Mouse (Mus musculus) stomach, embryonic 14.5 days (tissue): Measurements from ENCODE around the gene Zfp90. TPM values are rescaled to one million over a fixed set of nuclear protein-coding genes. Genes with fewer than 3 reads are reported as not detected.

ENCODE experiments used
- ATAC-seq: fragments of 200-750 bp; cut with Nextera tagmentation; 2 replicates; pipeline ENCODE4 v1.8.0; 2017; ENCODE audit warnings: low read depth, moderate TSS enrichment; ENCODE audit not compliant: insufficient number of reproducible peaks, insufficient read depth, low FRiP score
- H3K27ac ChIP-seq: fragments of 300-500 bp; sonication (generic); 2 replicates; pipeline ENCODE4 v1.5.1; 2014; ENCODE audit warnings: mild to moderate bottlenecking, low read length, moderate library complexity, mixed read lengths
- H3K27me3 ChIP-seq: fragments of 300-500 bp; sonication (generic); 2 replicates; pipeline ENCODE4 v1.6.1; 2014; ENCODE audit warnings: low read length, control low read depth, mixed read lengths; ENCODE audit not compliant: control insufficient read depth, insufficient read depth
- H3K36me3 ChIP-seq: fragments of 300-500 bp; sonication (generic); 2 replicates; pipeline ENCODE4 v1.6.1; 2014; ENCODE audit warnings: mild to moderate bottlenecking, control low read depth, low read length, moderate library complexity, mixed read lengths; ENCODE audit not compliant: control insufficient read depth, insufficient read depth
- H3K4me1 ChIP-seq: fragments of 300-500 bp; sonication (generic); 2 replicates; pipeline ENCODE4 v1.6.1; 2014; ENCODE audit warnings: low read length, control low read depth, mixed read lengths; ENCODE audit not compliant: control insufficient read depth, insufficient read depth
- H3K4me2 ChIP-seq: fragments of 300-500 bp; sonication (generic); replicated peaks from 2 replicates; pipeline ENCODE4 v1.6.1; 2014; ENCODE audit warnings: low read depth, low read length, control low read depth
- H3K4me3 ChIP-seq: fragments of 300-500 bp; sonication (generic); 2 replicates; pipeline ENCODE4 v1.5.1; 2014; ENCODE audit warnings: low read depth, low read length, control low read depth
- H3K9ac ChIP-seq: fragments of 300-500 bp; sonication (generic); replicated peaks from 2 replicates; pipeline ENCODE4 v1.6.1; 2014; ENCODE audit warnings: low read depth, mild to moderate bottlenecking, control low read depth, low read length, moderate library complexity, mixed read lengths
- H3K9me3 ChIP-seq: fragments of 300-500 bp; sonication (generic); 2 replicates; pipeline ENCODE4 v1.6.1; 2016; ENCODE audit warnings: low read depth, low read length, control low read depth; ENCODE audit not compliant: control insufficient read depth
- WGBS: fragments of 180-500 bp; shearing (Covaris S2); extraction: QIAGEN DNeasy Blood & Tissue Kit; methylation state at CpG from one replicate; pipeline ENCODE4 v1.1.7; 2014; 5-methylcytosine and 5-hydroxymethylcytosine counted together
- polyA plus RNA-seq: library from polyadenylated mRNA; unstranded; fragments of >200 nt; fragmentation: Nextera tagmentation; extraction: Ambion mirVana; gene quantifications from 2 replicates; pipeline ENCODE4 v1.2.1, GENCODE M21; 2014

The Zfp90 gene
- polyA plus RNA-seq, 1 experiment from 2014 or later = 23.8 TPM

DNA sequence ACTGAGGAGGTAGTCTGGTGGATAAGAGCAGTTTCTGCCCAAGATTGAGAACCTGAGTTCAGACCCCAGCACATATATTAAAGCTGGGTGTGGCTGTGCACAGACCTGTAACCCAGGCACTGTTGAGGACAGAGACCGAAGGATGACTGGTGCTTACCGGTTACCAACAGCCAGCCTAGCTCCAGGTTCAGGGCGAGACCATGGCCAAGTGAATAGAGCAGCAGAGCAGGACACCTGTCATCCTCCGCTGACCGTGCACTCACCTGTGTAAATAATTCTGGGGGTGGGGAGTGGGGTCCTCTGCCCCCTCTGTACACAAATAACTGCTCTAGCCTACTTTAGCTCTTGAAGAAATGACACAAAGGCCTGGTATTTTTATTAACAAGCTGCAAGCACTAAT lies 58.9 kb downstream of the Zfp90 start:
- Histone ChIP-seq H3K27ac (no peak overlapping the region), H3K27me3 (no peaks in the 10 kb centered on the region), H3K9me3 (no peaks in the 10 kb centered on the region), H3K36me3 (no peaks in the 10 kb centered on the region), H3K4me3 (no peak overlapping the region), H3K4me2 (no peak overlapping the region), H3K9ac (no peak overlapping the region), H3K4me1 (no peaks in the 10 kb centered on the region)
- 77% methylated on average over 5 of the region's 5 CpGs for WGBS
- ATAC-seq = no peak

Other genes with a start within 250 kb of the Zfp90 start
- gene Slc7a6, start 246.5 kb upstream of the Zfp90 start, polyA plus RNA-seq = 60.4 and 65.6 TPM in 2 replicates
- gene Slc7a6os, start 204.4 kb upstream of the Zfp90 start, polyA plus RNA-seq = 35.4 and 36.6 TPM in 2 replicates
- 46.2 and 47.2 TPM in 2 replicates for gene Prmt7, start 204.4 kb upstream of the Zfp90 start, polyA plus RNA-seq
- 9.7 and 10.7 TPM in 2 replicates for gene Smpd3, start 77.3 kb upstream of the Zfp90 start, polyA plus RNA-seq
- not detected in 2 replicates for gene 6030452D12Rik, start 85.2 kb downstream of the Zfp90 start, polyA plus RNA-seq
- 18.1 and 18.4 TPM in 2 replicates for gene Cdh3, start 95.6 kb downstream of the Zfp90 start, polyA plus RNA-seq
- 10.0 and 14.0 TPM in 2 replicates for gene Gm10073, start 158.1 kb downstream of the Zfp90 start, polyA plus RNA-seq
- 131 and 155 TPM in 2 replicates for gene Cdh1, start 188.0 kb downstream of the Zfp90 start, polyA plus RNA-seq